Mouse (Mus musculus): ENCODE results near the gene Cln5. TPM values are rescaled to one million over a fixed set of nuclear protein-coding genes. Genes with fewer than 3 reads are reported as not detected.

Cln5 gene
- polyA plus RNA-seq, 1 experiment from 2014 or later: 29.8 TPM

DNA sequence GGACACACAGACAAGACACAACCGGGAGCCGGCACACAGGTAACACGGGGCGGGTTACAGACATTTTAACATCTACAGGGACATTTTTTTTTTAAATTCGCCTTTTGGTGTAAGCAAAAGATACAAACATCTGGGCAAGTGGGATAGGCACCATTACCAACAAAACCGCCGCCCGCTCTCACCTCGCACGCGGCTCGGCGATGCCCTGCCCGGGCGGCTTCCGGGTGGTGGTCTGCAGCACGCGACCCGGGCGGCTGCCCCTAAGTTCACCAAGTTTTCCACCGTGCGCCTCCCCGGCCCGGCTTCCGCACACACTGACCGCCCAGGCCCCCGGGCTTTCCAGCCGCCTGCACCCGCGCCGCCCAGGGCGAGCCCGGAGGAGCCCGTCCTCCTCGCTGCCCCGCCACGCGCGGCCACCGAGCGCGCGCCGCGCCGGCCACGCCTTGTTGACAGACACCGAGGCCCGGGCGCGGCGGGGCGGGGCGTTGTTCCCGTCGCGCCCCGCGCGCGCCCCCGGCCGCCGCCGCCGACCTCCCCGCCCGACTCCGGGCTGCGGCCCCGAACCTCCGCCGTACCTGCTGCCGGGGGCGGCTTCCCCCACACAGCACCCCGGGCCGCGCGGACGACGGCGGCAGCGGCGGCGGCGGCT lies 28.7 kb downstream of the Cln5 start:
- Histone ChIP-seq H3K27me3 (ENCODE audit: control insufficient read depth, insufficient read depth, low read length) (no peaks in the 10 kb centered on the region), H3K27ac (replicated peaks; ENCODE audit: low read depth, low read length) (peak overlapping the region; percentile 99), H3K4me1 (ENCODE audit: control insufficient read depth, insufficient read depth, low read length) (no peaks in the 10 kb centered on the region), H3K36me3 (ENCODE audit: control insufficient read depth, insufficient read depth, low read length) (no peaks in the 10 kb centered on the region; the same call in 1 of the 2 replicates), H3K9ac (ENCODE audit: low read length) (peak overlapping the region; percentile 99), H3K4me3 (ENCODE audit: low read depth, low read length) (peak overlapping the region; percentile 85), H3K9me3 (ENCODE audit: control insufficient read depth, low read length) (no peaks in the 10 kb centered on the region), H3K4me2 (ENCODE audit: low read depth, severe bottlenecking) (peak overlapping the region; percentile 62)
- WGBS: 0% methylated on average over 59 of the region's 86 CpGs
- peak; percentile 87 for DNase-seq (ENCODE audit: low spot score)
- ATAC-seq (ENCODE audit: insufficient number of reproducible peaks, low FRiP score, low TSS enrichment, low read depth): peak; percentile 82

DNA sequence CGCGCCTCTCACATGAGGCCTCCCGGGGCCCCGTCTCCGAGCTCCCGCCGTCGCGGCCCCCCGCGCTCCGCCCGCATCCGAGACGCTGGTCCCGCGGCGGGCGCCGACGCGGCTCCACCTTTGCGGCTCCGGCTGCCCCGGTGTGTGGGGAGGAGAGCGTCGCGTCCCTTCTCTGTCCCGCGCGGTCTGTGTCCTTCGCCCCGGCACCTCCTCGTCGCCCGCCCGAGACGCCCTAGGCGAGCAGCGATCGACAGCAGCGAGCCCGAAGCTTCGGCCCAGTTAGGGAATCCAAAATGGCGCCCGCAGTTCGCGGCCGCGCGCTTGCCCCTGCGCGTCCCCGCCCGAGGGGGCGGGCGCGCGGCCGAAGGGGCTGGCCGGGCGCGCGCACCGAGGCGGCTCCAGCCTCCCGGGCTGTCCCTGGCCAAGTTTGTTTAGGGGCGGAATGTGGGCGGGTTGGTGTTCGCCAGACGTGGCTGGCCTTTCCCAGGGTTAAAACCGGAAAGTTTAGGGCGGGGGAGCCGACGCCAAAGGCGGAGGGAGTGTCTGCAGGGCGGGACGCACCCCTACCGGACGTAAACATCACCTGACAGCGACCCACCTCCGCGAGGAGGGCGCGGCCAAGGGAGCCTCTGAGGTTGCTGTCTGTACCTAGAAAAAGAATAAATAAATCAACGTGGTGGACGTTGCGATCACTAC lies 29.4 kb downstream of the Cln5 start, which contains the start of gene Fbxl3:
Fbxl3 (minus strand) TSS at position 329 of the 696 bp plus-strand sequence.
- ATAC-seq (ENCODE audit: insufficient number of reproducible peaks, low FRiP score, low TSS enrichment, low read depth): peak; percentile 95

DNA sequence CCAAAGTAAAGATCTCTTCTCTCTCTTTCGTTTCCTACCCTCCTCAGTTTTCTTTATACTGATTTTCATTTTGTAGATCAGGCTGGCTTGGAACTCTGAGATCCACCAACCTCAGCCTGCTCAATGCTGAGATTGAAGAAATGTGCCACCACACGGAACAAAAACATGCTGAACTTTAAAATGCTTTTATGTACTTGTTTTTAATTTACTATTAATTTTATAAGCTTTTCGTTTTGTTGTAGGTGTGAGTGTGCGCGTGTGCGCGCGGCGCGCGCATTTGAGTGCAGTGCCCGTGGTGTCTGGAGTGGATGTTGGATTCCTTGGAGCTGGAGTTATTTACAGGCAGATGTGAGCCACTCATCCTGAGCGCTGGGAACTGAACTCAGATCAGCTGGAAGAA lies 30.3 kb downstream of the Cln5 start:
- no peaks in the 10 kb centered on the region for H3K27me3 ChIP-seq (ENCODE audit: control insufficient read depth, insufficient read depth, low read length)
- no peak overlapping the region for H3K27ac ChIP-seq (replicated peaks; ENCODE audit: low read depth, low read length)
- no peak for DNase-seq (ENCODE audit: low spot score)
- no peak for ATAC-seq (ENCODE audit: insufficient number of reproducible peaks, low FRiP score, low TSS enrichment, low read depth)
- 82% methylated on average over 13 of the region's 13 CpGs for WGBS
- H3K9me3 ChIP-seq (ENCODE audit: control insufficient read depth, low read length): no peaks in the 10 kb centered on the region
- no peak overlapping the region for H3K4me3 ChIP-seq (ENCODE audit: low read depth, low read length)
- no peaks in the 10 kb centered on the region for H3K4me1 ChIP-seq (ENCODE audit: control insufficient read depth, insufficient read depth, low read length)
- no peaks in the 10 kb centered on the region for H3K36me3 ChIP-seq (ENCODE audit: control insufficient read depth, insufficient read depth, low read length)
- no peak overlapping the region for H3K9ac ChIP-seq (ENCODE audit: low read length)
- no peak overlapping the region for H3K4me2 ChIP-seq (ENCODE audit: low read depth, severe bottlenecking)

More for the DNA sequence above, 29.4 kb downstream of the Cln5 start, which contains the start of gene Fbxl3:
- peak; percentile 90 for DNase-seq (ENCODE audit: low spot score)
- Histone ChIP-seq H3K4me2 (ENCODE audit: low read depth, severe bottlenecking) (peak within 1 kb of the TSS; percentile 62), H3K4me3 (ENCODE audit: low read depth, low read length) (peak within 1 kb of the TSS; percentile 85), H3K36me3 (ENCODE audit: control insufficient read depth, insufficient read depth, low read length) (no peaks in the 10 kb centered on the region; the same call in 1 of the 2 replicates), H3K9me3 (ENCODE audit: control insufficient read depth, low read length) (no peaks in the 10 kb centered on the region), H3K27me3 (ENCODE audit: control insufficient read depth, insufficient read depth, low read length) (no peaks in the 10 kb centered on the region), H3K4me1 (ENCODE audit: control insufficient read depth, insufficient read depth, low read length) (no peaks in the 10 kb centered on the region), H3K27ac (replicated peaks; ENCODE audit: low read depth, low read length) (peak within 1 kb of the TSS; percentile 99), H3K9ac (ENCODE audit: low read length) (peak within 1 kb of the TSS; percentile 99)
- WGBS: under 1% methylated on average over 86 of the region's 88 CpGs

DNA sequence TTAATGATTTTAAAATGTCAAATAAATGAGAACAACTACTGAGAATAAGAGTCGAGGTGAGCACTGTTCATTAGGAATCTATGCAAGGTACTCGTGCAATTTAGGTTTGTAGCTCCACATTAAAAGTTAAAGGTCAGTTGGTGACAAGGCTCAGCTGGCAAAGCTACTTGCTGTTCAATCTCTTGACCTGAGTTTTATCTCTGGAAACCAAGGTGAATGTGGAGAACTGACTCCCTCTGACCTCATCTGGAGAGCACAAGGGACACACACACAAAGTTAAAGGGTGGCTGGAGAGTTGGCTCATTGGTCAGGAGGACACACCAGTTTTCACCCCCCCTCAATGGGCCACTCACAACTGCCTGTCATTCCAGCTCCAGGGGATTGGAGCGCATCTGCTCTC lies 31.2 kb downstream of the Cln5 start:
- no peak overlapping the region for H3K4me2 ChIP-seq (ENCODE audit: low read depth, severe bottlenecking)
- H3K9me3 ChIP-seq (ENCODE audit: control insufficient read depth, low read length): no peaks in the 10 kb centered on the region
- no peak for DNase-seq (ENCODE audit: low spot score)
- H3K36me3 ChIP-seq (ENCODE audit: control insufficient read depth, insufficient read depth, low read length): no peaks in the 10 kb centered on the region
- WGBS: 80% methylated on average over 3 of the region's 3 CpGs
- no peak overlapping the region for H3K9ac ChIP-seq (ENCODE audit: low read length)
- ATAC-seq (ENCODE audit: insufficient number of reproducible peaks, low FRiP score, low TSS enrichment, low read depth): no peak
- no peak overlapping the region for H3K4me3 ChIP-seq (ENCODE audit: low read depth, low read length)
- no peaks in the 10 kb centered on the region for H3K4me1 ChIP-seq (ENCODE audit: control insufficient read depth, insufficient read depth, low read length)
- no peak overlapping the region for H3K27ac ChIP-seq (replicated peaks; ENCODE audit: low read depth, low read length)
- H3K27me3 ChIP-seq (ENCODE audit: control insufficient read depth, insufficient read depth, low read length): no peaks in the 10 kb centered on the region

DNA sequence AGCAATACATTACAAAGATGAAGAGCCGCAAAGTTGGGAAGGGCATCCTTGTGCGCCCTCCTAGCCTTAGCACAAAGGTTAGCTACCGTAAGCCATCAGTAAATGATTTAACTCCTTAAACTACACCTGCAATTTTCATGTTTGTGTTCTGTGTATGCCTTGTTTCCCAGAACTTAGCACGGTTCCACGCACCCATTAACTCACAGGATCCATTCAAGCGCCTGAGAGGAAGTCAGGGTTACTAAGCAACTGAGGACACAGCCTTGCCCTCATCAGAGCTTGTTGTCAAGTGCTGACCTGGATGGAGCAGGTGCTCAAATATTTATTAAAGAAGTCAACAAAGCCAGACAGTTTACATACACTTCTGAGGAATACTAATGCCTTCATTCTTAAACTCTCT lies 32.2 kb downstream of the Cln5 start:
- DNase-seq (ENCODE audit: low spot score) (no peak), ATAC-seq (ENCODE audit: insufficient number of reproducible peaks, low FRiP score, low TSS enrichment, low read depth) (no peak)
- Histone ChIP-seq H3K27me3 (ENCODE audit: control insufficient read depth, insufficient read depth, low read length) (no peaks in the 10 kb centered on the region), H3K27ac (replicated peaks; ENCODE audit: low read depth, low read length) (no peak overlapping the region), H3K36me3 (ENCODE audit: control insufficient read depth, insufficient read depth, low read length) (no peaks in the 10 kb centered on the region), H3K9ac (ENCODE audit: low read length) (no peak overlapping the region), H3K4me1 (ENCODE audit: control insufficient read depth, insufficient read depth, low read length) (no peaks in the 10 kb centered on the region), H3K4me2 (ENCODE audit: low read depth, severe bottlenecking) (no peak overlapping the region), H3K9me3 (ENCODE audit: control insufficient read depth, low read length) (no peaks in the 10 kb centered on the region), H3K4me3 (ENCODE audit: low read depth, low read length) (no peak overlapping the region)
- 74% methylated on average over 6 of the region's 6 CpGs for WGBS

DNA sequence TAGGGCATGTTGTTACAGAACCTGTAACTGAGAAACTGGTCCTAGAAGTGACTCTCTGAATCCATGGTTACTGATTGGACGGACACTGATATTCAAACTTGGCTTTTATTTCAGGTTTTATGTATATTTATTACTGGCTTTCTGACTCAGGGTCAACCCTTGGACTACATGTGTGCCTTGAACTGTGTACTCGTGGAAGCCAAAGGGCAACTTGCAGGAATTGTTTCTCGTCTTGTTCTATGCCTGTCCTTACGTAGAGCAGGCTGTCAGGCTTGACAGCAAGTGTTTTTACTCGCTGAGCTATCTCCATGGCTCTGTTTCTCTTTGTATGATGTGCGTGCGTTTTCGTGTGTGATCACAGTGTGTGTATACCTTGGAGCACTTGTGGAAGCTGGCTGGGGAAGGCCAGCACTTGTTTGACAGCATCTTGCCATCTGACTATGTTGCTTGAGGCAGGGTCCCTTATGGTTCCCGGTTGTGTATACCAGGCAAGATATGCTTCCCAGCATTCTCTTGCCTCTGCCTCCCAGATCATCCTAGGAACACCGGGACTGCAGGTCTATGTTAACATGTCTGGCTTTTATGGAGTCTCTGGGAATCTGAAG lies 32.8 kb downstream of the Cln5 start:
- 83% methylated on average over 10 of the region's 10 CpGs for WGBS
- no peaks in the 10 kb centered on the region for H3K9me3 ChIP-seq (ENCODE audit: control insufficient read depth, low read length)

DNA sequence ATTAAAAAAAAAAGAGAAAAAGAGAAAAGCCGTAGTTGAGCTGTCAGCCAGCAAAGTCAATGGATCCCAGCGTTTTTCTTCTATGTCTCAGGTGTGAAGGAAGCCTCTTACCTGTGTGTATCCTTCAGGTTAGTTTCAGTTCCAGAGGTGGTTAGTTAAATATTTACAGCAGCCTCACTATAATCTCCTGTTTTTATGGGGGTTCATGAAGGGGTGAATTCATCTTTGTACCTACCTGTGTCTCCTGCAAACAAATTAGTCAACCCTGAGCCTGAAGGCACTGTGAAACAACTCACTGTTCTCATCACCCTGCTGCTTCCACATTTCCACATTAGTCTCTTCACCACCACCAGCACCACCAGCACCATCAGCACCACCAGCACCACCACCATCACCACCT lies 36.3 kb downstream of the Cln5 start:
- no peaks in the 10 kb centered on the region for H3K27me3 ChIP-seq (ENCODE audit: control insufficient read depth, insufficient read depth, low read length)
- no peaks in the 10 kb centered on the region for H3K9me3 ChIP-seq (ENCODE audit: control insufficient read depth, low read length)
- H3K36me3 ChIP-seq (ENCODE audit: control insufficient read depth, insufficient read depth, low read length): no peaks in the 10 kb centered on the region
- no peak overlapping the region for H3K27ac ChIP-seq (replicated peaks; ENCODE audit: low read depth, low read length)
- DNase-seq (ENCODE audit: low spot score): no peak
- H3K9ac ChIP-seq (ENCODE audit: low read length): no peak overlapping the region
- WGBS: 90% methylated on average over 2 of the region's 2 CpGs
- H3K4me1 ChIP-seq (ENCODE audit: control insufficient read depth, insufficient read depth, low read length): no peaks in the 10 kb centered on the region
- H3K4me2 ChIP-seq (ENCODE audit: low read depth, severe bottlenecking): no peak overlapping the region
- H3K4me3 ChIP-seq (ENCODE audit: low read depth, low read length): no peak overlapping the region
- no peak for ATAC-seq (ENCODE audit: insufficient number of reproducible peaks, low FRiP score, low TSS enrichment, low read depth)

More for the DNA sequence above, 32.8 kb downstream of the Cln5 start:
- Histone ChIP-seq H3K36me3 (ENCODE audit: control insufficient read depth, insufficient read depth, low read length) (no peaks in the 10 kb centered on the region), H3K4me2 (ENCODE audit: low read depth, severe bottlenecking) (no peak overlapping the region), H3K4me3 (ENCODE audit: low read depth, low read length) (no peak overlapping the region), H3K27me3 (ENCODE audit: control insufficient read depth, insufficient read depth, low read length) (no peaks in the 10 kb centered on the region), H3K27ac (replicated peaks; ENCODE audit: low read depth, low read length) (no peak overlapping the region), H3K4me1 (ENCODE audit: control insufficient read depth, insufficient read depth, low read length) (no peaks in the 10 kb centered on the region), H3K9ac (ENCODE audit: low read length) (no peak overlapping the region)
- DNase-seq (ENCODE audit: low spot score) (no peak), ATAC-seq (ENCODE audit: insufficient number of reproducible peaks, low FRiP score, low TSS enrichment, low read depth) (no peak)

DNA sequence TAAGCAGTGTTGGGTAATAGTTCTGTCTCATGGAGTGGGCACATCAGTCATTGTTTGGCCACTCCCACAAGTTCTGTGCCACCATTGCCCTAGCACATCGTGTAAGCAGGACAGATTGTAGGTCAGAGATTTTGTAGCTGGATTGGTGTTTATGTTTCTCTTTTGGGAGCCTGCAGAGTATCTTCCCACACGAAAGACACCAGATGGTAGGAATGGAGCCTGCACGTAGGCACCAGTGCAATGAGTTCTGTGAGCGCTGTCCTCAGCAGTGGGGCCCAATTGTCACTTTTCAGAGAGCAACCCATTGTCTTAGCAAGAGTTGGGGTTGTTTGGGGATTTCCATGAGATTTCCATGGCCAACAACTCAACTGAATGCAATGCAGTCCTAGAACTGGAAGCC lies 40.0 kb downstream of the Cln5 start:
- no peak overlapping the region for H3K4me2 ChIP-seq (ENCODE audit: low read depth, severe bottlenecking)
- no peak overlapping the region for H3K4me3 ChIP-seq (ENCODE audit: low read depth, low read length)
- no peak for ATAC-seq (ENCODE audit: insufficient number of reproducible peaks, low FRiP score, low TSS enrichment, low read depth)
- H3K9me3 ChIP-seq (ENCODE audit: control insufficient read depth, low read length): no peaks in the 10 kb centered on the region
- H3K9ac ChIP-seq (ENCODE audit: low read length): no peak overlapping the region
- 89% methylated on average over 4 of the region's 4 CpGs for WGBS
- no peaks in the 10 kb centered on the region for H3K27me3 ChIP-seq (ENCODE audit: control insufficient read depth, insufficient read depth, low read length)
- H3K4me1 ChIP-seq (ENCODE audit: control insufficient read depth, insufficient read depth, low read length): no peaks in the 10 kb centered on the region
- no peak overlapping the region for H3K27ac ChIP-seq (replicated peaks; ENCODE audit: low read depth, low read length)
- 0 out of 2 replicates have a peak, but pooled peaks cover 4% of the 10 kb centered on the region for H3K36me3 ChIP-seq (ENCODE audit: control insufficient read depth, insufficient read depth, low read length)
- no peak for DNase-seq (ENCODE audit: low spot score)
